Mouse (Mus musculus) brown adipose tissue, adult 24 weeks (tissue): ENCODE measurements at regions not wholly inside any gene's neighbourhood (a gene's known extent, or its start where the extent isn't known, plus 50 kb on each side); places are given as distances from the start of the nearest gene placed in this dataset.

Experiments used
- H3K27ac ChIP-seq: fragments of 200-500 bp; replicated peaks from 2 replicates; pipeline ENCODE4 v1.5.1; 2012; ENCODE audit warnings: low read depth, mild to moderate bottlenecking, low read length
- H3K4me1 ChIP-seq: fragments of 200-500 bp; 2 replicates; pipeline ENCODE4 v1.6.1; 2012; ENCODE audit warnings: low read length, mixed read lengths; ENCODE audit not compliant: control insufficient read depth, insufficient read depth, insufficient read length
- H3K4me3 ChIP-seq: fragments of 200-500 bp; 2 replicates; pipeline ENCODE4 v1.5.1; 2012; ENCODE audit warnings: low read depth, mild to moderate bottlenecking, low read length, moderate library complexity; ENCODE audit not compliant: insufficient read depth

GRCm38 (mm10) chr2:9401461-9401860 is 479.6 kb upstream of the 4930412O13Rik start:
- no peak overlapping the region for H3K27ac ChIP-seq

GRCm38 (mm10) chr2:9402281-9402680 is 478.8 kb upstream of the 4930412O13Rik start:
- no peak overlapping the region for H3K27ac ChIP-seq
- H3K4me1 ChIP-seq = no peaks in the 10 kb centered on the region
- H3K4me3 ChIP-seq = no peak overlapping the region

More at GRCm38 (mm10) chr2:9401461-9401860, 479.6 kb upstream of the 4930412O13Rik start:
- no peak overlapping the region for H3K4me3 ChIP-seq
- no peaks in the 10 kb centered on the region for H3K4me1 ChIP-seq

- Histone ChIP-seq H3K4me1 (no peaks in the 10 kb centered on the region), H3K27ac (no peak overlapping the region), H3K4me3 (no peak overlapping the region)
Measured at GRCm38 (mm10) chr2:9409075-9409474, 472.0 kb upstream of the 4930412O13Rik start.

GRCm38 (mm10) chr2:9422686-9423085 is 458.4 kb upstream of the 4930412O13Rik start:
- Histone ChIP-seq H3K27ac (no peak overlapping the region), H3K4me1 (no peaks in the 10 kb centered on the region), H3K4me3 (no peak overlapping the region)

GRCm38 (mm10) chr2:9423534-9423933 is 457.5 kb upstream of the 4930412O13Rik start:
- no peak overlapping the region for H3K4me3 ChIP-seq
- H3K27ac ChIP-seq = no peak overlapping the region
- no peaks in the 10 kb centered on the region for H3K4me1 ChIP-seq

- Histone ChIP-seq H3K27ac (no peak overlapping the region), H3K4me3 (no peak overlapping the region), H3K4me1 (no peaks in the 10 kb centered on the region)
Measured at GRCm38 (mm10) chr2:9433110-9433940, 447.7 kb upstream of the 4930412O13Rik start.

GRCm38 (mm10) chr2:9435155-9435872 is 445.7 kb upstream of the 4930412O13Rik start:
- H3K4me1 ChIP-seq = no peaks in the 10 kb centered on the region
- H3K4me3 ChIP-seq = no peak overlapping the region
- no peak overlapping the region for H3K27ac ChIP-seq

- no peaks in the 10 kb centered on the region for H3K4me1 ChIP-seq
- H3K4me3 ChIP-seq = no peak overlapping the region
- no peak overlapping the region for H3K27ac ChIP-seq
Measured at GRCm38 (mm10) chr2:9443103-9443502, 437.9 kb upstream of the 4930412O13Rik start.

GRCm38 (mm10) chr2:9445826-9446225 is 435.2 kb upstream of the 4930412O13Rik start:
- Histone ChIP-seq H3K4me1 (no peaks in the 10 kb centered on the region), H3K4me3 (no peak overlapping the region), H3K27ac (no peak overlapping the region)

GRCm38 (mm10) chr2:9464413-9464812 is 416.6 kb upstream of the 4930412O13Rik start:
- H3K27ac ChIP-seq = no peak overlapping the region
- peaks cover 2% of the 10 kb centered on the region; the same call in 1 of the 2 replicates for H3K4me1 ChIP-seq
- H3K4me3 ChIP-seq = no peak overlapping the region

- no peak overlapping the region for H3K27ac ChIP-seq
Measured at GRCm38 (mm10) chr2:9464818-9465217, 416.2 kb upstream of the 4930412O13Rik start.

GRCm38 (mm10) chr2:9467573-9467972 is 413.5 kb upstream of the 4930412O13Rik start:
- H3K27ac ChIP-seq = no peak overlapping the region
- H3K4me1 ChIP-seq = peaks cover 2% of the 10 kb centered on the region; the same call in 1 of the 2 replicates
- H3K4me3 ChIP-seq = no peak overlapping the region

More at GRCm38 (mm10) chr2:9464818-9465217, 416.2 kb upstream of the 4930412O13Rik start:
- Histone ChIP-seq H3K4me3 (no peak overlapping the region), H3K4me1 (peaks cover 2% of the 10 kb centered on the region; the same call in 1 of the 2 replicates)

GRCm38 (mm10) chr2:9468651-9469050 is 412.4 kb upstream of the 4930412O13Rik start:
- H3K4me1 ChIP-seq = peaks cover 2% of the 10 kb centered on the region; the same call in 1 of the 2 replicates
- H3K4me3 ChIP-seq = no peak overlapping the region
- H3K27ac ChIP-seq = no peak overlapping the region

- no peak overlapping the region for H3K27ac ChIP-seq
Measured at GRCm38 (mm10) chr2:9481678-9482345, 399.2 kb upstream of the 4930412O13Rik start.

GRCm38 (mm10) chr2:9487381-9487914 is 393.6 kb upstream of the 4930412O13Rik start:
- Histone ChIP-seq H3K4me3 (no peak overlapping the region), H3K27ac (no peak overlapping the region), H3K4me1 (peaks cover 4% of the 10 kb centered on the region; the same call in 1 of the 2 replicates)

More at GRCm38 (mm10) chr2:9481678-9482345, 399.2 kb upstream of the 4930412O13Rik start:
- H3K4me3 ChIP-seq = no peak overlapping the region
- H3K4me1 ChIP-seq = peaks cover 7% of the 10 kb centered on the region; the same call in 1 of the 2 replicates
